Mouse (Mus musculus): ENCODE results near the gene Myl4. TPM values are rescaled to one million over a fixed set of nuclear protein-coding genes. Genes with fewer than 3 reads are reported as not detected.
"Not testable (repeated sequence)": the region's sequence is repeated elsewhere in the genome, so short reads cannot be mapped to it uniquely, and the experiment has no call there.

Myl4 gene
- polyA plus RNA-seq, 1 experiment from 2014 or later = 19.5 TPM

- Histone ChIP-seq H3K27ac (replicated peaks) (peak overlapping the region; percentile 88), H3K27me3 (replicated peaks) (no peaks in the 10 kb centered on the region), H3K4me1 (peaks cover 28% of the 10 kb centered on the region), H3K9ac (replicated peaks) (peak overlapping the region; percentile 100), H3K9me3 (replicated peaks) (no peaks in the 10 kb centered on the region), H3K4me3 (replicated peaks) (peak overlapping the region; percentile 82), H3K36me3 (0 out of 2 replicates have a peak, but pooled peaks cover 4% of the 10 kb centered on the region), H3K4me2 (peak overlapping the region; percentile 76)
- under 1% methylated on average over 53 of the region's 53 CpGs for WGBS
- peak; percentile 60 for ATAC-seq (ENCODE audit: low FRiP score)
Observed at GRCm38 (mm10) chr11:104549438-104550405, 741 bp upstream of the Myl4 start.

- no peaks in the 10 kb centered on the region for H3K27me3 ChIP-seq (replicated peaks)
- H3K4me2 ChIP-seq = no peak overlapping the region
- H3K9me3 ChIP-seq (replicated peaks) = no peaks in the 10 kb centered on the region
- no peaks in the 10 kb centered on the region for H3K36me3 ChIP-seq
- no peak overlapping the region for H3K27ac ChIP-seq (replicated peaks)
- H3K9ac ChIP-seq (replicated peaks) = no peak overlapping the region
- H3K4me3 ChIP-seq (replicated peaks) = no peak overlapping the region
- no peaks in the 10 kb centered on the region for H3K4me1 ChIP-seq
- no peak for ATAC-seq (ENCODE audit: low FRiP score)
- WGBS = 89% methylated on average over 4 of the region's 4 CpGs
Observed at GRCm38 (mm10) chr11:104558065-104558464, 7.6 kb downstream of the Myl4 start.

- no peak overlapping the region for H3K27ac ChIP-seq (replicated peaks)
- H3K27me3 ChIP-seq (replicated peaks) = no peaks in the 10 kb centered on the region
- H3K9ac ChIP-seq (replicated peaks) = no peak overlapping the region
- no peaks in the 10 kb centered on the region for H3K36me3 ChIP-seq
- no peaks in the 10 kb centered on the region for H3K4me1 ChIP-seq
- no peak overlapping the region for H3K4me3 ChIP-seq (replicated peaks)
- H3K9me3 ChIP-seq (replicated peaks) = no peaks in the 10 kb centered on the region
- 44% methylated on average over 4 of the region's 4 CpGs for WGBS
- ATAC-seq (ENCODE audit: low FRiP score) = no peak
- no peak overlapping the region for H3K4me2 ChIP-seq
Observed at GRCm38 (mm10) chr11:104558651-104559403, 8.4 kb downstream of the Myl4 start.

GRCm38 (mm10) chr11:104560971-104561370 is 10.5 kb downstream of the Myl4 start:
- 80% methylated on average over 2 of the region's 2 CpGs for WGBS
- H3K4me1 ChIP-seq = no peaks in the 10 kb centered on the region
- ATAC-seq (ENCODE audit: low FRiP score) = no peak
- H3K9ac ChIP-seq (replicated peaks) = no peak overlapping the region
- H3K27me3 ChIP-seq (replicated peaks) = no peaks in the 10 kb centered on the region
- H3K9me3 ChIP-seq (replicated peaks) = no peaks in the 10 kb centered on the region
- H3K36me3 ChIP-seq = no peaks in the 10 kb centered on the region
- H3K4me2 ChIP-seq = no peak overlapping the region
- H3K27ac ChIP-seq (replicated peaks) = no peak overlapping the region
- no peak overlapping the region for H3K4me3 ChIP-seq (replicated peaks)

- 93% methylated on average over 1 of the region's 1 CpGs for WGBS
- Histone ChIP-seq H3K27ac (replicated peaks) (no peak overlapping the region), H3K4me2 (no peak overlapping the region), H3K4me1 (no peaks in the 10 kb centered on the region), H3K4me3 (replicated peaks) (no peak overlapping the region), H3K9me3 (replicated peaks) (no peaks in the 10 kb centered on the region), H3K9ac (replicated peaks) (no peak overlapping the region), H3K36me3 (no peaks in the 10 kb centered on the region), H3K27me3 (replicated peaks) (no peaks in the 10 kb centered on the region)
- ATAC-seq (ENCODE audit: low FRiP score) = no peak
Observed at GRCm38 (mm10) chr11:104563496-104563895, 13.0 kb downstream of the Myl4 start.

GRCm38 (mm10) chr11:104565172-104565571 is 14.7 kb downstream of the Myl4 start:
- no peaks in the 10 kb centered on the region for H3K4me1 ChIP-seq
- no peaks in the 10 kb centered on the region for H3K9me3 ChIP-seq (replicated peaks)
- no peaks in the 10 kb centered on the region for H3K27me3 ChIP-seq (replicated peaks)
- no peaks in the 10 kb centered on the region for H3K36me3 ChIP-seq
- H3K4me2 ChIP-seq = no peak overlapping the region
- no peak overlapping the region for H3K27ac ChIP-seq (replicated peaks)
- no peak for ATAC-seq (ENCODE audit: low FRiP score)
- 82% methylated on average over 9 of the region's 9 CpGs for WGBS
- H3K4me3 ChIP-seq (replicated peaks) = no peak overlapping the region
- no peak overlapping the region for H3K9ac ChIP-seq (replicated peaks)

GRCm38 (mm10) chr11:104566097-104566496 is 15.6 kb downstream of the Myl4 start:
- no peaks in the 10 kb centered on the region for H3K36me3 ChIP-seq
- WGBS = 92% methylated on average over 6 of the region's 6 CpGs
- no peak overlapping the region for H3K4me2 ChIP-seq
- no peak overlapping the region for H3K9ac ChIP-seq (replicated peaks)
- peaks cover under 1% of the 10 kb centered on the region; the same call in 1 of the 2 replicates for H3K4me1 ChIP-seq
- no peaks in the 10 kb centered on the region for H3K27me3 ChIP-seq (replicated peaks)
- no peak overlapping the region for H3K27ac ChIP-seq (replicated peaks)
- H3K9me3 ChIP-seq (replicated peaks) = no peaks in the 10 kb centered on the region
- ATAC-seq (ENCODE audit: low FRiP score) = no peak
- H3K4me3 ChIP-seq (replicated peaks) = no peak overlapping the region

GRCm38 (mm10) chr11:104566796-104567195 is 16.3 kb downstream of the Myl4 start:
- H3K36me3 ChIP-seq = no peaks in the 10 kb centered on the region
- no peaks in the 10 kb centered on the region for H3K27me3 ChIP-seq (replicated peaks)
- no peak overlapping the region for H3K27ac ChIP-seq (replicated peaks)
- 86% methylated on average over 2 of the region's 2 CpGs for WGBS
- peaks cover 5% of the 10 kb centered on the region; the same call in 1 of the 2 replicates for H3K4me1 ChIP-seq
- no peak overlapping the region for H3K4me3 ChIP-seq (replicated peaks)
- H3K9ac ChIP-seq (replicated peaks) = no peak overlapping the region
- H3K9me3 ChIP-seq (replicated peaks) = no peaks in the 10 kb centered on the region
- no peak overlapping the region for H3K4me2 ChIP-seq
- no peak for ATAC-seq (ENCODE audit: low FRiP score)

GRCm38 (mm10) chr11:104567736-104568135 is 17.3 kb downstream of the Myl4 start:
- Histone ChIP-seq H3K36me3 (no peaks in the 10 kb centered on the region), H3K4me3 (replicated peaks) (no peak overlapping the region), H3K27ac (replicated peaks) (no peak overlapping the region), H3K4me2 (no peak overlapping the region), H3K9ac (replicated peaks) (no peak overlapping the region), H3K9me3 (replicated peaks) (no peaks in the 10 kb centered on the region), H3K27me3 (replicated peaks) (0 out of 2 replicates have a peak, but pooled peaks cover 6% of the 10 kb centered on the region), H3K4me1 (peaks cover 5% of the 10 kb centered on the region; the same call in 1 of the 2 replicates)
- 90% methylated on average over 9 of the region's 9 CpGs for WGBS
- no peak for ATAC-seq (ENCODE audit: low FRiP score)

- ATAC-seq (ENCODE audit: low FRiP score) = no peak
- 0 out of 2 replicates have a peak, but pooled peaks cover 10% of the 10 kb centered on the region for H3K27me3 ChIP-seq (replicated peaks)
- WGBS = 98% methylated on average over 4 of the region's 4 CpGs
- no peak overlapping the region for H3K9ac ChIP-seq (replicated peaks)
- no peaks in the 10 kb centered on the region for H3K9me3 ChIP-seq (replicated peaks)
- H3K4me3 ChIP-seq (replicated peaks) = no peak overlapping the region
- no peaks in the 10 kb centered on the region for H3K36me3 ChIP-seq
- H3K4me2 ChIP-seq = no peak overlapping the region
- no peak overlapping the region for H3K27ac ChIP-seq (replicated peaks)
- peaks cover 5% of the 10 kb centered on the region; the same call in 1 of the 2 replicates for H3K4me1 ChIP-seq
Observed at GRCm38 (mm10) chr11:104568326-104568725, 17.9 kb downstream of the Myl4 start.

GRCm38 (mm10) chr11:104570515-104570914 is 20.1 kb downstream of the Myl4 start:
- 81% methylated on average over 8 of the region's 8 CpGs for WGBS
- H3K9ac ChIP-seq (replicated peaks); H3K4me1 ChIP-seq; H3K27ac ChIP-seq (replicated peaks); H3K36me3 ChIP-seq; H3K4me2 ChIP-seq; ATAC-seq (ENCODE audit: low FRiP score); H3K27me3 ChIP-seq (replicated peaks); H3K9me3 ChIP-seq (replicated peaks); H3K4me3 ChIP-seq (replicated peaks): not testable (repeated sequence)

All from neural tube, embryonic 15.5 days (tissue).